Mouse (Mus musculus) ES-Bruce4 (cell line): ENCODE data around the gene Uhmk1.

ENCODE experiments used
- CTCF ChIP-seq: IDR thresholded peaks from one replicate; pipeline ENCODE4 v1.8.1; 2011; ENCODE audit warnings: low read depth, low read length
- EP300 ChIP-seq: IDR thresholded peaks from 2 replicates; pipeline ENCODE4 v1.6.1; 2011; ENCODE audit warnings: low read depth, low read length; ENCODE audit not compliant: insufficient read depth
- POLR2A ChIP-seq: IDR thresholded peaks from one replicate; pipeline ENCODE4 v1.8.1; 2011; ENCODE audit warnings: low read length; ENCODE audit not compliant: insufficient read depth

- TF ChIP-seq POLR2A, result no peak
- no peak for TF ChIP-seq CTCF
- no peak for TF ChIP-seq EP300
These were observed 67.3 kb downstream of the Uhmk1 start for GRCm38 (mm10) chr1:170147651-170148448.
